Mouse (Mus musculus) spleen, adult 10 weeks (tissue): ENCODE data around the gene Ceacam3. TPM values are rescaled to one million over a fixed set of nuclear protein-coding genes. Genes with fewer than 3 reads are reported as not detected.

Experiments
- polyA plus RNA-seq: library from polyadenylated mRNA; stranded (reverse); fragments of 350-450 nt; fragmentation: Illumina TruSeq; extraction: RNeasy Lipid Tissue Mini Kit (QIAGEN cat#74804); gene quantifications from one replicate; pipeline ENCODE4 v1.2.3, GENCODE M21; 2015; ENCODE audit warnings: low replicate concordance; ENCODE audit not compliant: insufficient read depth

The Ceacam3 gene
- not detected for polyA plus RNA-seq

DNA sequence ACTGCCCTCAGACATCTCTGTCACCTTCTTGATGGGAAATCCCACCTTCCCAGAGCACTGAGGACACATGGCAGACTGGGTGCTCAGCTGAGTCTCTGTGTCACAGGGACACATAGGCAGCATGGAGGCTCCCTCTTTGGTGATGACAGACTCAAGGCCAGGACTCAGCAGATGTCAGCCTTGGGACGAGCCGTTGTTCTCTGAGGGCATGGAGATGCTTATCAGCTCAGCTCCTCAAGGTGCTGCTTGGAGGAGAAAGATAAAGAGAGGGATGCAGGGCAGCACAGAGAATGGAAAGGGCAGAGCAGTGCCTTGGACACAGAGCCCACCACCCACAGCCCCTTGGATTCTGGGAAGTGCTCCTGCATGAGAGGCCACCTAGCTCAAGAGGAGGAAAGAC, at the start of gene Ceacam3:
Ceacam3 (plus strand) TSS at position 352 of the 400 bp plus-strand sequence.

DNA sequence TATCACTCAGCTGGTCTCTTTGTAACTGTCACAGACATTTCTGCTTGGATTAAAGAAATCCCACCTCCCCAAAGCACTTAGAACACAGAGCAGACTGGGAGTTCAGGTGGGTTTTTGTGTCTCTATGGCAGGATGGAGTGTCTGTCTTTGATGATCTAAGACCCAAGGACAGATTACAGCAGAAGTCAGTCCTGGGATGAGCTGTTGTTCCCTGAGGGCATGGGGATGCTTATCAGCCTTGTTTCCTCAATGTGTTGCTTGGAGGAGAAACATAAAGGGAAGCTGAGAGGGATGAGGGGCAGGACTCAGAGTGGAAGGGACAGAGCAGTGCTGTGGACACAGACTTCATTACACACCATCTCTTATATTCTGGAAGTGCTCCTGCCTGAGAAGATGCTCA, 53.1 kb downstream of the Ceacam3 start, which contains the start of gene Psg29:
Psg29 (plus strand) TSS at position 301 of the 400 bp plus-strand sequence.

Other genes starting within 250 kb of the Ceacam3 start
- gene Ptgir, start 243.8 kb upstream of the Ceacam3 start, polyA plus RNA-seq, result 5.6 TPM
- 168 TPM for gene Calm3, start 226.2 kb upstream of the Ceacam3 start, polyA plus RNA-seq
- gene Pnmal2, start 205.6 kb upstream of the Ceacam3 start, polyA plus RNA-seq, result 1.5 TPM
- not detected for gene Pnmal1, start 190.6 kb upstream of the Ceacam3 start, polyA plus RNA-seq
- 3.1 TPM for gene Gm42372, start 167.2 kb upstream of the Ceacam3 start, polyA plus RNA-seq
- 1.6 TPM for gene Ccdc8, start 157.6 kb upstream of the Ceacam3 start, polyA plus RNA-seq
- 82.6 TPM for gene Ppp5c, start 122.4 kb upstream of the Ceacam3 start, polyA plus RNA-seq
- gene Hif3a, start 87.9 kb upstream of the Ceacam3 start, polyA plus RNA-seq, result 1.0 TPM
- not detected for gene Psg16, start 76.2 kb upstream of the Ceacam3 start, polyA plus RNA-seq
- gene Psg29, start 53.2 kb downstream of the Ceacam3 start, polyA plus RNA-seq, result not detected